Mouse (Mus musculus) adrenal gland, postnatal 14 days (tissue): ENCODE measurements around the gene Tctex1d4. TPM values are rescaled to one million over a fixed set of nuclear protein-coding genes. Genes with fewer than 3 reads are reported as not detected.

ENCODE experiments used
- DNase-seq: peaks from one replicate; pipeline ENCODE4 v3.0.0; 2021; ENCODE audit warnings: mixed read lengths
- long read RNA-seq, 2 experiments: library from polyadenylated mRNA; stranded (forward); transcript quantifications; one replicate each; pipeline ENCODE4 v2.0.0; 2021
- total RNA-seq: library from RNA; stranded (reverse); gene quantifications from 2 replicates; pipeline ENCODE4 v1.2.3, GENCODE M21; 2021

Tctex1d4 gene
- total RNA-seq = not detected in 2 replicates
- long read RNA-seq, experiment 1 = 0 reads
- long read RNA-seq, experiment 2 = 0 reads

DNA sequence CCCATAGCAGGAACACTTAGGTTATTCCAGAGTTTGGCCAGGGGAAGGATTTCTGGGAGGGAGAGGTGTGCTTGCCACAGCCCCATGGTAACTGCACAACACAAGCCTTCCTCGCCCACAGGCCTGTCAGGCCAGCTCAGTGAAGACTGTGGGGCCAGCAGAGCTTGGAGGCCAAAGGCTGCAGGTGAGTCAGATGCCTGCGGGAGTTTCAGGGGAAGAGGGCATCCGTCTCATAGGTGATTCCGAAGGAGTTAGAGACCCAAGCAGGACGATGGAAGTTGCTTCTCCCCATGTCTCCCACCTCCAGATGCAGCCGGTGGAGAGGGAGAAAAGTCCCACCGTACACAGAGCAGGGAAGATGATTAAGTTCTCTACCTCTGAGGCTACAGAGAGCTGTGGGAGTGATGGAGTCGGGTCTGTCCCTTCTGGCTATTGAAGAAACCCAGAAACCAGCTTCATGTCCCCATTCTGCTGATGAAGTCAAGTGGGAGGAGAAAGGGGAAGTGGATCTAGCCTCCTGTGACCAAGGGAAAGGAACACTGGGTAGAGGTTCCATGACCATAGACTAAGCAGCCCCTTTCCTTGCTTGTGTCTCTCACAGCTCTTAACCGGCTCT is at the start of gene Tctex1d4:
Gene Tctex1d4 (plus strand): TSS at position 120 of the 616 bp plus-strand sequence.
- no peak for DNase-seq

DNA sequence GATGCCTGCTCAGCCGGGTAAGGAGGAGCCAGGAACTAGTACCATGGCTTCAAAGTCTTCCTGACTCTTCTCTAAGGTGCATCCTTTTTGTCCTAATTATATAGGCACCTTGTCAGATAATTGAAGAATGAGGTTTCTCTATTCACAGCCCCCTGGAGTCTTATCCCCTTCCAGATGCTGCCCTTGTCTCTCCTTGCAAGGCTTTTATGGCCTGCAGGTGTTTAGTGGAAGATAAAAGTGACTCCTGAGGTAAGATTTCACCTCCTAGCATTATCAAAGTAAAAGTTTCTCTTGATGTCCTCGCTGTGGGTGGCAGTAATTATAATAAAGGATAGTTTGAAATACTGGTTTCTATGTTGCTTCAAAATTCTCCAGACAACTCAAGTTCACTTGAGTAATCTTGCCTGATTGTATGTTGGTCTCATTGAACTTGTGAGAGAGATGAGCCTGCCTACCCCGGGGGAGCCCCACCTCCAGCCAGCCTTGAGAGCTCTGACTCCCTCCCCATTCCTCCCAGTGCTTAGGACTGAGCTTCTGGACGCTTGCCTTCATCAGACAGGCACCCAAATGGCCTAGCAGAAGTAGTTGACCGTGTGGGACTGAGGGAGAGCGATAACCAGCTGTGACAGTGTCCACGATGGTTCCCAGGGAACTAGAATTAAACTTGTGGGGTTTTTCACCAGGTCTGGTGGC is 38.5 kb upstream of the Tctex1d4 start:
- DNase-seq = peak; percentile 71

DNA sequence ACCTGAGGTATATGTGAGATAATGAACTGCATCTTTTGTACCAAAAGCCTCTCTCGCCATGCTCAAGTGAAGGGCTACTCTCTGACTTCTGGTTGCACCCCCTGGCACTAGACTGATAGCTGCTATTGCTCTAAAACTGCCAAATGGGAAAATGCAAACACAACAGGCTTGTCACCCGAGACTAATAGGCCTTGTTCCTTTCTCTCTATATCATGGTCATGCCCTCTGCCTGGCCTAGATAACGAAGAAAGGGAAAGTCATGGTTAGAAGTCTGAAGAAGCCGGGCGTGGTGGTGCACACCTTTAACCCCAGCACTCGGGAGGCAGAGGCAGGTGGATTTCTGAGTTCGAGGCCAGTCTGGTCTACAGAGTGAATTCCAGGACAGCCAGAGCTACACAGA is 36.0 kb upstream of the Tctex1d4 start:
- DNase-seq = no peak

DNA sequence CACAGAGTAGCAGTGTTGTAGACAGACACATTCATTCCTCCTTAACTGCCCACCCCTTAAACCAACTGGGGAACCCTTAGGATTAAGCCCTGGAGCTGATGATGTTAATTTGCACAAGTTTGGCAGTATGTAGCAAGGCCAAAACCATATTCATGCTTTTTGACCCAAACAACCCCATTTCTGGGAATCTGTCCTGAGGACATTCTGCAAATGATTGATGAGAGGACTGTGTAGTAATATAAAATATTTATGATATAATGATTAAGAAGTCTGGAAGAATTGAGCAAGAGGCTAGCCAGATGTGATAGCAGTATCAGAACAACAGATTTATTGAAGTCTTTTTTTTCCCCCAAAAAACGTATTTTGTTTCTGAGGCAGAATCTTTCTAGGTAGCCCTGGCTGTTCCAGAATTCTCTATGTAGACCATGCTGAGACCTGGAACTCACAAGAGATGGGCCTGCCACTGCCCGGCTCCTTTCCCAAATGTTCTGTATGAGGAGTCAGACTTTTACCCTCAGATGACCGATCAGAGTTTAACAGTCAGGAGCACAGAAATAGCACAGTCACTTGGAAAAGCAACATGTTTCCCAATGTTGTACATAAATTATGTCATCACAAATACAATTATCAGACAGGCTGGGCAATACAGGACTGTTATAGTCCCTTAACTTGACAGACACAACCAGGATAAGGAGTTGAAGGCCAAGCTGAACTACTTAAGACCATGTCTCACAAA is 31.8 kb upstream of the Tctex1d4 start:
- no peak for DNase-seq

DNA sequence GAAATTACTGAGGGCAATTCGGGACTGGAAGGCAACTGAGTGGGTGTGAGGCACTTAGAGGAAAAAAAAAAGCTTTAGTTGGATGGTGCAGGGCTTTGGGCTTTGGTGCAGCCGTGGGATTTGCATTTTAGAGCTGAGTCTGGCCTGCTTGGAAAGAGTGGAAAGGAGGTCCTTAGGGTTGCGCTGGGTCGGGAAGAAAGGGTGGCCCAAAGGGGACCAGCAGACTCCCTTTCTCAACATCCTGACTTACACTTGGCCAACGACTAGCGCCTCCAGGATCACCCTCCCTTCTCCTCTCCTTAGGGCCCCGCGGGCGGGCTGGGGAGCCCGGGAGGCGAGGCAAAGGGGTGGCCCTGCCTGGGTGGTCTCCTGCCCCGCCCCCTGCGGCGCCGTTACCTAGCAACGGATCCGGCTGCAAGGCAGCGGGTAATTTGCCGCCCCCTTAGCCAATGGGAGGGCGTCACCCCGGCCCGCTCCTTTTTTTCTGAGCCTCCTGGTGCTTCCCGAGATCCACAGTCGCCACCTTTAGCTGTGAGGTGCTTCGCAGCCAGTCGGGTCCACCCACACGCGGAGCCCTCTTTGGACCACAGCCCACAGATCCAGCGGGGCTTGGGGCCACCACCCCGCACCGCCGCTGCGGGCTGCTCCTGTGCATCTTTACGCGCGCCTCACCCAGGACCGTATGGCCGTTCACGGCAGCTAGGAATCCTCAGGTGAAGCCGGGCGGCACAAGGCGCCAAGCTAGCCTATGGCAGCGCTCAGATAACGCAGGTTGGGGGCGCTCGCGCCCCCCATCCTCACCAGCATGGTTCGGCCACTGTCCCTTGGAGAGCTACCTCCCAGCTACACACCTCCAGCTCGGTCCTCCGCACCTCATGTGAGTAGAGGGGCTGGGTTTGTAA is 30.8 kb upstream of the Tctex1d4 start, which contains the start of gene Ptch2:
Gene Ptch2 (plus strand): TSS at position 525 of the 902 bp plus-strand sequence.
- DNase-seq = peak; percentile 88

DNA sequence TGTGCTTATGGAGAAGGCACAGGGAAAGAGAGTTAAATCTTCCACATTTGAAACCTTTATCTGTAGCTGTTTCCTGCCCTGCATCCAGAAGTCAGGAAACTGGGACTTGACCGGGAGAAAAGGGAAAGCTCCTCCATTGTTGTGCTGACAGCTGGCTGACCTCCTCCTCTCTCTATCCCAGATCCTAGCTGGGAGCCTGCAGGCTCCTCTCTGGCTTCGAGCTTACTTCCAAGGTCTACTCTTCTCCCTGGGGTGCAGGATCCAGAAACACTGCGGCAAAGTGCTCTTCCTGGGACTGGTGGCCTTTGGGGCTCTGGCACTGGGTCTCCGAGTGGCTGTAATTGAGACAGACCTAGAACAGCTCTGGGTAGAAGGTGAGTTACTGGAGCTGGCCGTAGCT is 29.9 kb upstream of the Tctex1d4 start:
- peak; percentile 40 for DNase-seq

DNA sequence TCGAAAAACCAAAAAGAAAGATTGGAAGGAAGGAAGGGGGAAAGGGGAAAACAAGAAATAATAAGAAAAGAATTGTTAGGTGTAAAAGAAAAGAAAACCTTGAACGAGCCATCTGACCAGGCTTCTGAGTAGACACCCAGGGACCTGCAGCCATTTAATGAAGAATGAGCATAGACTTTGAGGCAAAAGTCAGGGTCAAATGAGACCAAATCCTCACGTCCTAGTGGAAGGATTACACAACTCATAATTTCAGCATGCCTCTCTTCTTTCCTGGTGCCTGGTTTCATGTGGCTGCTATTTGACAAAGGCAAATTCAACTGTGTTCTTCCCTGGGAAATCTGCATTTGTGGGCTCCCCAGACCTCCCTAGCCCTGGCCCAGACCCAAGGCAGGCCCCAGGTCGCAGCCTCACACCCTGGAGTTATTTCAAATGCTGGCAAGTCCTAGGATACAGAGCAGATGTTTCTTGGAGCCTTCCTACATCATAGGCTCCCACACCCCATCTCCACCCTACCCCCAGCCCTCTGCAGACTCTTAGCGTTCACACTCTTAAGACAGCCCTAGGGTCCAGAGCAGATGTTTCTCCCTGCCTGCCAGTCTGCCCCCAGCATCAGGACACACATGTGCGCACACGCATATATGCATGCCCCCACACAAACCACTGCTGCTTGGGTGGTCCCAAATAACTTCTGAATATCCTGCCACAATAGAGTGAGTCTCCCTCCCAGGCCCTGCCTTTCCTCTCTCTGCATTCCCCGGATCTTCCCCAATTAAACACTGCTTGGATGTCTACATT is 28.4 kb upstream of the Tctex1d4 start:
- DNase-seq = no peak

DNA sequence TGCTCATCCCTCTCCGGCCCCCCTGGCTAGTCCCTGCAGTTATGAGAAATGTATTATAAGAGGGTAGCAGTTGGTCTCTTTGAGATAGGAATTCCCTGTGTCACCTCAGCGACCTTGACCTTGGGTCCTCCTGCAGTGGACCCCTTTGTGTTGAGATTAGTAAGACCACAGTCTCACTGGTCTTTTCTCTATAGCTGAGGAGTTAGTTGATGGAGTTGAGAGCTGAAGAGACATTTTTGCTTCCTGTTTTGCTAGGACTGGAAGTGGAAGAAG is 27.9 kb upstream of the Tctex1d4 start:
- DNase-seq = no peak

DNA sequence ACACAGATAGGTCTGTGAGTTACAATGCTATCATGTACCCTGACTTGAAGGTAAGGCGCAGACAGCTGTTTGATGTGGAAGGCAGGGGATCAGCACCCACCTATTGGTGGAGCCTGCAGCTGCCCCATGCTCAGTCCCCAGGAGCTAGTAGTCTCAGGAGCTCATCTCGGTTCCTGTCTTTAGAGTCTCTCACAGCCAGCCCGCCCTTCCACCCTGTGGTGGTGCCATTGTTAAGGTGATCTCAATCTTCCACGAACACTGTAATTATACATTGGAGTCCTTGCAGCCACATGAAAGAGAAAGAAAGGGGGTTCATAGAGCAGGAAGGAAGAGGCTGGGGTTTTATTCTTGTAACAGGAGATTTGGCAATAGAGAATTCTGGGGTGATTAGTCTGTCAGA is 26.6 kb upstream of the Tctex1d4 start:
- no peak for DNase-seq

DNA sequence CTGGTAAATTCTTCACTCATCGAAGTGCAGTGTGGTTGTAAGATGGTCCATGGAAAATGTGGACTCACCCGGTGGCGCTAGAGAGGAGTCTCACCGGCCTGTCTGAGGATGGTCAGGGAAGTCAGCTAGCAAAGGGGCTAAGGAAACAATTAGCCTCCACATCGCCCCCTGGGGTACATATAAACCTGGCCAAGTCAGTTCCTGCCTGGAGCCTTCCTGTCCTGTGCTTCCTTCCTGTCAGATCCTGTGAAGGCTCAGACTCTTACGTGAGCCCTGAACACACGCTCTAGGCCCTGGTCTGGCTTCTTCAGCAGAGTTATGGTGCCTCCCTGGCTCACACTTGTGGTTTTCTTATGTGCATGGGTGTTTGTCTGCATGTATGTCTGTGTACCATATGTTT is 25.4 kb upstream of the Tctex1d4 start:
- peak; percentile 62 for DNase-seq

DNA sequence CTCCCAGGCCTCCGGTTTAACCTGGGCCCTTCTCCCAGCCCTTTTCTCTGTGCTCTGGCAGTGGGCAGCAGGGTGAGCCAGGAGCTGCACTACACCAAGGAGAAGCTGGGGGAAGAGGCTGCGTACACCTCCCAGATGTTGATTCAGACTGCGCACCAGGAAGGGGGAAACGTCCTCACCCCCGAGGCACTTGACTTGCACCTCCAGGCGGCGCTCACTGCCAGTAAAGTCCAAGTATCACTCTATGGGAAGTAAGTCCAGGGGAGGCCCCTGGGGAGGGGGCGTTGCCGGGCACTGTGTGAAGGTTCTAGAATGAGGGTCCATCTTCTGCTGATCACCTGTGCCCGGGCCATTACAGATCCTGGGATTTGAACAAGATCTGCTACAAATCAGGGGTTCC is 21.9 kb upstream of the Tctex1d4 start:
- DNase-seq = no peak

DNA sequence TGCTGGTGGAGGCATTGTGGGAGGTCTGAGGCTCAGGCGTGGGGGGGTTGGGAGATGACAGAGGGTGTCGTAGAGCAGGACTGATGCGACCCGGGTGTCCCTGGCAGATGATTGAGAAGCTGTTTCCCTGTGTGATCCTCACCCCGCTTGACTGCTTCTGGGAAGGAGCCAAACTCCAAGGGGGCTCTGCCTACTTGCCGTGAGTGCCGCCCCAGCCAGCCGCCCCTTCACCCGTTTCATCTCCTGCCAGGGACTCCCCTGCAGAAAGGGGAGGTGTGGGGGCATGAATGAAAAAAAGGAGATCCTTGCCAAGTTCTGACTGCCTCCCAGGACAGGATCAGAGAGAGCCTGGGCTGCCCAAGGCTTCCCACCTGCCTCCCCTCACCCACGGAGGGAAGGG is 21.5 kb upstream of the Tctex1d4 start:
- DNase-seq = peak; percentile 48

DNA sequence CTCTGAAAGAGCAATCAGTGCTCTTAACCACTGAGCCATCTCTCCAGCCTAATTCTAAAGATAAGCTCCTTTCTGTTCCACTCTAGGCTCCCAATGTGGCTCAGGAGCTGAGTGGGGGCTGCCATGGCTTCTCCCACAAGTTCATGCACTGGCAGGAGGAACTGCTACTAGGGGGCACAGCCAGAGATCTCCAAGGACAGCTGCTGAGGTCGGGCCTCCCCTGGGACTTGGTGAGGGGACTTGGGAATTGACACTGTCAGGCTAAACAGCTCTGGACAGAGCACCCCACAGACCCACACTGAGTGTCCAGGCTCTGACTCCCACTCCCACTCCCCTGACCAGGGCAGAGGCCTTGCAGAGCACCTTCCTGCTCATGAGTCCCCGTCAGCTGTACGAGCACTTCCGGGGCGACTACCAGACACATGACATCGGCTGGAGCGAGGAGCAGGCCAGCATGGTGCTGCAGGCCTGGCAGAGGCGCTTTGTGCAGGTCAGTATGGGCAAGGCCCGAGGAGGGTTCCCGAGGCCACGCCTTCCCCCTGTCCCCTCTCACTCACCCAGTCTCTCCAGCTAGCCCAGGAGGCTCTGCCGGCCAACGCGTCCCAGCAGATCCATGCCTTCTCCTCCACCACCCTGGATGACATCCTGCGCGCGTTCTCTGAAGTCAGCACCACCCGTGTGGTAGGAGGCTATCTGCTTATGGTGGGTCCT is 18.6 kb upstream of the Tctex1d4 start:
- no peak for DNase-seq

DNA sequence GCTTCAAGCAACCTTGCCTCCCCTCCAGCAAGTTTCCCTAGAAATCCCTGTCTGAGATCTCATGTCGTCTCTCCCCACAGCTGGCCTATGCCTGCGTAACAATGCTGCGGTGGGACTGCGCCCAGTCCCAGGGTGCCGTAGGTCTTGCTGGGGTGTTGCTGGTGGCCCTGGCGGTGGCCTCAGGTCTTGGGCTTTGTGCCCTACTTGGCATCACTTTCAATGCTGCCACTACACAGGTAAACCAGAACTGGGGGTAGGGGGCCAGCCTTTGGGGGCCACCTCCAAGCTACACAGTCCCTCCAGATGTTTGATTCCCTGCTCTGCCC is 18.1 kb upstream of the Tctex1d4 start:
- DNase-seq = no peak

DNA sequence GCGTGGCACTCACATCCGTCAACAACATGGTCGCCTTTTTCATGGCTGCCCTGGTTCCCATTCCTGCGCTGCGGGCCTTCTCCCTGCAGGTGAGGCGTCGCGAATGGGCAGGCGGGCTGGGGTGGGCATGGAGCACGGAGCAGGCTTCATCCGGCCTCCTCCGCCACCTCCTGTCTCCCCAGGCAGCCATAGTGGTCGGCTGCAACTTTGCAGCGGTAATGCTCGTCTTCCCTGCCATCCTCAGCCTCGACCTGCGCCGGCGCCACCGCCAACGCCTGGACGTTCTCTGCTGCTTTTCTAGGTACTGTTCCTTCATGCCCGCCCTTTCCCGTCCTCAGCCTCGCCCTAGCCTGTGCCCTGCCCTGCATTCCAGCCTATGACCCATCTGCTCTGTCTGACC is 17.3 kb upstream of the Tctex1d4 start:
- no peak for DNase-seq

DNA sequence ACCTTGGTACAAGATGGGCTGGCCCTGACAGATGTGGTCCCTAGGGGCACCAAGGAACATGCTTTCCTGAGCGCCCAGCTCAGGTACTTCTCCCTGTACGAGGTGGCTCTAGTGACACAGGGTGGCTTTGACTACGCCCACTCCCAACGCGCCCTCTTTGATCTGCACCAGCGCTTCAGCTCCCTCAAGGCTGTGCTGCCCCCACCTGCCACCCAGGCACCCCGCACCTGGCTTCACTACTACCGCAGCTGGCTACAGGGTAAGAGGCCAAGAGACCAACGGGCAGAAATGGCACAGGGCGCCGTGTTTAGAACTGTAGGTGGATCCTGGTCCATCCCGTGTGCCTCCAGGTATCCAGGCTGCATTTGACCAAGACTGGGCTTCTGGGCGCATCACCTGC is 16.3 kb upstream of the Tctex1d4 start:
- DNase-seq = no peak

DNA sequence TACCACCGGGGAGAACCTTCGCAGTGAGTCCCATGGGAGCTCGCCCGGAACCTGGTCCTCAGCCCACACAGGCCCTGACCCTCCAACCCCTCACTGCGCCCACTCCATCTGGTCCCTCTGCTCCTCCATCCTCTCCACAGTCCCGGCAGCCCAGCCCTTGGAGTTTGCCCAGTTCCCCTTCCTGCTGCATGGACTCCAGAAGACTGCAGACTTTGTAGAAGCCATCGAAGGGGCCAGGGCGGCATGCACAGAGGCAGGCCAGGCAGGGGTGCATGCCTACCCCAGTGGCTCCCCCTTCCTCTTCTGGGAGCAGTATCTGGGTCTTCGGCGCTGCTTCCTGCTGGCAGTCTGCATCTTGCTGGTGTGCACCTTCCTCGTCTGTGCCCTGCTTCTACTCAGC is 15.6 kb upstream of the Tctex1d4 start:
- no peak for DNase-seq

DNA sequence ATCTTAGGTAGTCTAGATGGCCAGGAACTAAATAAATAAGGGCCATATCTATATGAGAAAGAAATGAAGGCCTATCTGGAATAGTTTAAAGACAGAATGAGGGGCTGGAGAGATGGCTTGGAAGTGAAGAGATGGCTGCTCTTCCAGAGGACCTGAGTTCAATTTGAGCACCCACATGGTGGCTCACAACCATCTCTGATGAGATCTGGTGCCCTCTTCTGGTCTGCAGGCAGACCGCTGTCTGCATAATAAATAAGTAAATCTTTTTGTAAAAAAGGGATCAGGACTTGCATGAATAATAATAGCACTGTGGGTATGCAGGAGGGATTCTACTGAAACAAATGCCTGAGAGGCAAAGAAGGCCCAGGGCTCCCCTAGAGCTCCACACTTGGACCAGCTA is 13.4 kb upstream of the Tctex1d4 start:
- DNase-seq = no peak

DNA sequence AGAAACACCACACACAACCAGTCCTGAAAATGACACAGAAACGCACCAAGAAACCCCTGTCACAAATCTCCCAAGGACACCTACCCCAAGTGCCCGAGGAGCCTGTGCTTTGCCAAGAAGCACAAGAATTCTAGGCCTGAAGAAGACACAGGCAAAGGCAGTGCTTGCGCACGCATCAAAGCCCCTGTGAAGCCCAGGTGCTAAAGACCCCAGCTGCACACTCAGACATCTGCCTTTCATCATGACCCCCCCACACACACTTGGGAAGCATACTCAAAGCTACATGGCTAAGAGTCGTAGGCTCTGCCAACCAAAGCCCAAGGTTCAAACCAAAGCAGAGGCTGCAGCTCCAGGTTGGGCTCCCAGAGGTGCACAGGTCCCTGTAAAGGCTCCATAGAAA is 11.0 kb upstream of the Tctex1d4 start:
- no peak for DNase-seq

DNA sequence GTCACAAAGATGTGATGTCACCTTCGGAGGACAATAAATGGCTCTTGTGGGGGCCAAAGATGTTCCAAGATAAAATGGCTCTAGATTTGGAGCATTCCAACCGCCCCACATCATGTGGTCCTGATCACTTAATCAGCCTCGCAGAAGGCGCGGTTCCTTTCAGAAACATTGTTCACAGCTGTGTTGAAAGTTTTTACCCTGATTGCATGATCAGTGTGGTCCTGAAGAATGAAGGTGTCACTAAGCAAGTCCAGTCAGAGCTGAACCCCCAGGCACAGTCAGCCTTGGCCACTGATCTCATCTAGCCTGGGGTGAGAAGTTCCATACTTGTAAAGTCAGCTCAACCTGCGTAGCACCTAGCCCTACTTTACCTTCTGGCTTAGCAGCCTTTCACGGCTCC is 8.7 kb upstream of the Tctex1d4 start:
- no peak for DNase-seq

DNA sequence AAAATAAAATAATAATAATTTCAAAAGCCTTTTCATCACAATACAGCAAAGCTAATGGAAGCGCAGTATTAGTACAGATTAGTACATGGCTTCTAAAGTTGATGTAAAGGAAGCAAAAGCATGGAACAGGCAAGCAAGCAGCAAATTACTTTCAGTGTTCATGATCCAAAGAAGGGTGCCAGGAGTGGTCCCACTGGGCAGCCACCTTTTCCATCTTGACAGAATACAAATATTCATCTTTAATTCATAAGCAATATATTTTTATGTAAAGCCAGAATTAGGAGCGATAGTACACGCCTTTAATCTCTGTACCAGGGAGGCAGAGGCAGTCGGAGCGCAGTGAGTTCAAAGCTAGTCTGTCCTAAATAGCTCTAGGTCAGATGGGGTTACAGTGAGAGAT is 7.0 kb upstream of the Tctex1d4 start:
- no peak for DNase-seq
